Comparison of ENCODE assay signal across 8 mouse cellular contexts in genomic region chr14:60250879-60251278, GRCm38 (mm10). TPM values are rescaled to one million over a fixed set of nuclear protein-coding genes. Genes with fewer than 3 reads are reported as not detected.
DNase-seq lines count a peak whose midpoint lies in the region; ATAC-seq and TF ChIP-seq lines count a peak whose summit lies in the region.

No protein-coding gene starts in this region.

- peak overlapping the region; percentile 85 for H3K27ac ChIP-seq in bone marrow, adult 2 months (ENCODE audit: control insufficient read depth, insufficient read depth, low read depth, low read length, poor library complexity)

- WGBS in lung, adult 2 months = under 1% methylated on average over 39 of the region's 39 CpGs
- WGBS in bone marrow, adult 2 months = under 1% methylated on average over 39 of the region's 39 CpGs

- ATAC-seq in megakaryocyte, adult 5-6 weeks (ENCODE audit: poor library complexity, severe bottlenecking) = peak; percentile 36

- H3K4me1 ChIP-seq in lung, adult 2 months (ENCODE audit: control insufficient read depth, insufficient read depth, low read length) = peaks cover 3% of the 10 kb centered on the region
- no peaks in the 10 kb centered on the region; the same call in 1 of the 2 replicates for H3K4me1 ChIP-seq in bone marrow, adult 2 months (ENCODE audit: control insufficient read depth, insufficient read depth, low read length)

- no peak for DNase-seq in lung, adult 2 months
- DNase-seq in lung, postnatal 25 days (ENCODE audit: low spot score) = no peak
- DNase-seq in forelimb bud, embryonic 11.5 days (ENCODE audit: low read depth, low spot score) = peak; percentile 43
- DNase-seq in thymus, postnatal 4 days = no peak
- no peak for DNase-seq in cerebellum, adult 9-11 months
- DNase-seq in ovary, postnatal 14 days (ENCODE audit: low spot score) = no peak

- peak overlapping the region; percentile 69 for H3K4me3 ChIP-seq in lung, adult 2 months (replicated peaks; ENCODE audit: extremely low read depth, low read depth, low read length)
- H3K4me3 ChIP-seq in bone marrow, adult 2 months (replicated peaks; ENCODE audit: control insufficient read depth, low read depth, low read length) = peak overlapping the region; percentile 90

- no peak for TF ChIP-seq CTCF in lung, adult 2 months (IDR thresholded peaks at IDR 0.05; ENCODE audit: insufficient read depth, low read length)
- no peak for TF ChIP-seq CTCF in bone marrow, adult 2 months (IDR thresholded peaks at IDR 0.05; ENCODE audit: control insufficient read depth, insufficient read depth, low read length)

- TF ChIP-seq POLR2A in lung, adult 2 months (IDR thresholded peaks at IDR 0.05; ENCODE audit: borderline replicate concordance, extremely low read depth, low read depth, low read length) = no peak
- TF ChIP-seq POLR2A in bone marrow, adult 2 months (IDR thresholded peaks at IDR 0.05; ENCODE audit: borderline replicate concordance, control insufficient read depth, low read depth, low read length) = no peak

RNA-seq across cellular contexts. Expression of gene Nupl1, which starts 0.4 kb away (rescaled TPM):
- polyA plus RNA-seq in lung, adult 2 months (2012; rRNA removed) = 0.03 and 0.09 TPM in 2 replicates
- 0.45 TPM in 1 of 2 replicates, not detected in the other for polyA plus RNA-seq in bone marrow, adult 2 months (2011; ENCODE audit: insufficient read depth, insufficient read length, low replicate concordance, missing spikeins)
- total RNA-seq in megakaryocyte, adult 5-6 weeks (2015) = not detected in 2 replicates
- total RNA-seq in megakaryocyte, adult 5-6 weeks (2017) = not detected in 2 replicates

RNA-seq across cellular contexts. Expression of gene Gm49336, which starts 0.4 kb away (rescaled TPM):
- polyA plus RNA-seq in lung, adult 2 months (2012; rRNA removed) = 13.7 and 13.9 TPM in 2 replicates
- 13.9 and 15.1 TPM in 2 replicates for polyA plus RNA-seq in bone marrow, adult 2 months (2011; ENCODE audit: insufficient read depth, insufficient read length, low replicate concordance, missing spikeins)
- total RNA-seq in megakaryocyte, adult 5-6 weeks (2015) = 51.1 and 55.8 TPM in 2 replicates
- total RNA-seq in megakaryocyte, adult 5-6 weeks (2017) = 68.7 and 78.5 TPM in 2 replicates

RNA-seq across cellular contexts. Expression of gene Mtmr6, which starts 14.1 kb away (rescaled TPM):
- polyA plus RNA-seq in lung, adult 2 months (2012; rRNA removed) = 20.5 and 30.1 TPM in 2 replicates
- polyA plus RNA-seq in bone marrow, adult 2 months (2011; ENCODE audit: insufficient read depth, insufficient read length, low replicate concordance, missing spikeins) = 10.6 and 18.6 TPM in 2 replicates
- 72.7 and 90.5 TPM in 2 replicates for total RNA-seq in megakaryocyte, adult 5-6 weeks (2015)
- total RNA-seq in megakaryocyte, adult 5-6 weeks (2017) = 111 and 119 TPM in 2 replicates

RNA-seq across cellular contexts. Expression of gene Atp8a2, which starts 53.9 kb away (rescaled TPM):
- 0.31 and 0.98 TPM in 2 replicates for polyA plus RNA-seq in lung, adult 2 months (2012; rRNA removed)
- 0.11 and 0.20 TPM in 2 replicates for polyA plus RNA-seq in bone marrow, adult 2 months (2011; ENCODE audit: insufficient read depth, insufficient read length, low replicate concordance, missing spikeins)
- total RNA-seq in megakaryocyte, adult 5-6 weeks (2015) = 0.20 and 0.41 TPM in 2 replicates
- 0.51 and 2.4 TPM in 2 replicates for total RNA-seq in megakaryocyte, adult 5-6 weeks (2017)
